Mouse (Mus musculus) neutrophil, adult 5-6 weeks (primary cell): Measurements from ENCODE around the gene Habp4. TPM values are rescaled to one million over a fixed set of nuclear protein-coding genes. Genes with fewer than 3 reads are reported as not detected.

Source experiments
- ATAC-seq: fragments of 151-379, 151-347 bp; 2 replicates; pipeline ENCODE4 v1.8.0; 2017; ENCODE audit warnings: mild to moderate bottlenecking, moderate TSS enrichment; ENCODE audit not compliant: insufficient number of reproducible peaks, poor library complexity, low FRiP score, severe bottlenecking; ENCODE audit errors: extremely low read depth
- total RNA-seq: library from RNA; stranded (forward); fragments of 200-1000 nt; gene quantifications from 2 replicates; pipeline ENCODE4 v1.2.3, GENCODE M21; 2017

Gene Habp4
- 10.1 and 15.2 TPM in 2 replicates for total RNA-seq

DNA sequence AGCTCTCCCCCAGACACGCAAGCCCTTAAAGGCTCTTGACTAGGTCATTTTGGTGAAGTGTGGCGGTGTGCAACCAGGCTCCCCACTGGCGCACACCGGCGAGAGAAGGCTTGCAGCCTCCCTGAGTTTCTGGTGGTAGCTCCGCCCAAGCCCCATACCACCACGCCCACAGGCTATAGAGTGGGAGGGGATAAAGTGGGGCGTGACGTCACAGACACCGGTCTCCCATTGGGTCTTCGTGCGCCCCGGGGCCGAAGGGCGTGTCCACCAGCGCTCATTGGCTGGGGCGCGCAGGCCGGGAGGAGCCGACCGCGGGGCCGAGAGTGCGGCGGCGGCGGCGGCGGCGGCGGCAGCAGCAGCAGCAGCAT is at the start of gene Habp4:
Gene Habp4, plus strand, starts transcription at position 277 of the 368 bp plus-strand sequence.
- peak; percentile 99 for ATAC-seq

DNA sequence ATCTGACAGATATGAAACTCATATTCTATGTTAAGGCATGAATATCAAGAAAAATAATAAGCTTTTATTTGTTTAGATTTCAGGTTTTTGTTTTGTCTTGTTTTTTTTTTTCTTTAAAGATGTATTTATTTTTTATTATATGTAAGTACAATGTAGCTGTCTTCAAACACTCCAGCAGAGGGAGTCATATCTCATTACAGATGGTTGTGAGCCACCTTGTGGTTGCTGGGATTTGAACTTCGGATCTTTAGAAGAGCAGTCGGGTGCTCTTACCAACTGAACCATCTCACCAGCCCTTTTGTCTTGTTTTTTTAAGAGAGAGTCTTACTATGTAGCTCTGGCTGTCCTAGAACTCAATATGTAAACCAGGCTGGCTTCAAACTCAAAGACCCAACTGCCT is 44.2 kb upstream of the Habp4 start:
- no peak for ATAC-seq

- ATAC-seq, result peak; percentile 41; the same call in 1 of the 2 replicates
Observed at GRCm38 (mm10) chr13:64120760-64121159, 40.9 kb upstream of the Habp4 start.

DNA sequence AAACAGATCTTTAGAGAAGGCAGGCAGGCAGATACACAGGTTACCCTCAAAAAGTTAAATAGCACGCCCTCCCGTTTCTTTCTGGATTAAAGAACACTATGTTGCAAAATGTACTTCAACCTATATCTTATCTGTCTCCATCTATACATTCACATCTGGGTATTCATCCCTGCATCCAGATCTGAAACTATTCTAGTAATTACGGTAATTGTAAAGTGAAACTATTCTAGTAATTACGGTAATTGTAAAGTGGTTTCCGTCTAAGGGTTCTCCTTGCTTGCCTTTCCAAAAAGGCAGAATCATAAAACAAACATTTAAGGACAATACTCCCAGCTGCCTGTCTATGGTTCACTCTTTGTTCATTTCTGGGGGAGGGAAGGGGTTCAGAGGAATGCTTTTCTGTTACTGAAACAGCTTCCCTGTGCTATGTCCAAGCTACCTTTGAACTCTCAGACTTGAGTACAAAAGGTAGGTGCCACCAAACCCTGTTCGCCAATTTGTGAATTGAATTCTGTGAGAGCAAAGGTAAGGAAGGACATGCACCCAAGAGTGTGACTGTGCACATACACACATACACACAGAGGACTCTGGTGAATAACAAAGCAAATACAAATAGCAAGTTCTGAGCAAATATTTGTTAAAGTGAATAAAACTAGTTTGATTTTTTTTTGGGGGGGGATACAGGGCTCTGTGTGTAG is 38.0 kb upstream of the Habp4 start:
- no peak for ATAC-seq

GRCm38 (mm10) chr13:64124886-64125285 is 36.7 kb upstream of the Habp4 start:
- ATAC-seq, result no peak

- ATAC-seq, result no peak
Observed at GRCm38 (mm10) chr13:64126316-64126715, 35.3 kb upstream of the Habp4 start.

DNA sequence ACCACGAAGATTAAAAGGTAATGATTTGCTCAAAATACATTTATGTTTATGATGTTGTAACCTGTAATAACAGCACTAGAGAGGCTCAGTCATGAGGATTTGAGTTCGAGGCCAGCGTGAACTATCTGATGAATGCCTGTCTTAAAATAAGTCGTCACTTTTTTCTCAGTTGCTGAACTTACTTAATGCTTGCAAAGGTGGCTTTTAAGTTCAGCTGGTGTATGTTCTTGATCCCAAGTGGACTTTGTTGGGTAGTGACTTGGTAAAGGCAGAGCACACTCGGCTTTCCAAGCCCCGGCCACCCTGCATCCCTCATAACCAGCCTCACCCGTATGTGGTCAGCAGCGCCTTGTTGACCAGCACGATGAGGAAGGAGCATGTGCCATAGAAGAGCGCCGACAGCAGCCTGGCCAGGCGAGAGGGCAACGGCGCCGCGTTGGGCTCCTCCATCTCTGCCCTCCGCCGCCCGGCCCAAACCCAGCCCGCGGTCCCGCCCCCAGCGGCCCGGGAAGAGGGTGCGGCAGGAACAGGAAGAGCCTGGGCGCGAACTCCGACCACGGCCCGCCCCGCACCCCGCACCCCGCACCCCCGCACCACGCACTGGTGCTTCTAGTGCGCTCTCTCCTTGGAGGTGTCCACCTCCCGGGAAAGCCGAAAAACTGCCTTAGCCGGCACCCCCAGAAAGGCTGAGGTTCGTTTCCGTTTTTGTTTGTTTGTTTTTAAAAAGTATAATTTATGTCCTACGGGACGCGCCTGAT is 32.6 kb upstream of the Habp4 start, which contains the start of gene Slc35d2:
Gene Slc35d2, minus strand, starts transcription at position 511 of the 758 bp plus-strand sequence.
- peak; percentile 77 for ATAC-seq

GRCm38 (mm10) chr13:64129616-64130375 is 31.8 kb upstream of the Habp4 start:
- ATAC-seq, result peak; percentile 53

DNA sequence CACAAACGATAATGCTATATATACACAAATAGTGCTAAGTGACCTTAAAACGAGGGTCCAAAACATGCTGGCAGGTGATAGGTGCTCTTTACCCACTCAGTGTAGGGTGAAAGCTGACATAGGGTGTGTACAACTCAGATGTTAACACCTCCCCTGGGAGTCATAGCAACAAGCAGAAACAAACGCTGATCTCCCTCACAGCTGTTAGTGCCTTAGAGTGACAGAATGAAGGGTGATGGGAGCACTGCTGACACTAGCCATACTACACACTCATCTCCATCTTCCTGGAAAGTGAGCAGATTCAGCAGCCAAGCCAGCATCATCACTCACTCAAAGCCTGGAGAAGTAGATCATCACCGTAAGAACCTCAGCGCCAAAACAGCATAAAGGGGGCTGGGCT is 11.5 kb upstream of the Habp4 start:
- no peak for ATAC-seq

- peak; percentile 4; the same call in 1 of the 2 replicates for ATAC-seq
Observed at GRCm38 (mm10) chr13:64152241-64152669, 9.4 kb upstream of the Habp4 start.

DNA sequence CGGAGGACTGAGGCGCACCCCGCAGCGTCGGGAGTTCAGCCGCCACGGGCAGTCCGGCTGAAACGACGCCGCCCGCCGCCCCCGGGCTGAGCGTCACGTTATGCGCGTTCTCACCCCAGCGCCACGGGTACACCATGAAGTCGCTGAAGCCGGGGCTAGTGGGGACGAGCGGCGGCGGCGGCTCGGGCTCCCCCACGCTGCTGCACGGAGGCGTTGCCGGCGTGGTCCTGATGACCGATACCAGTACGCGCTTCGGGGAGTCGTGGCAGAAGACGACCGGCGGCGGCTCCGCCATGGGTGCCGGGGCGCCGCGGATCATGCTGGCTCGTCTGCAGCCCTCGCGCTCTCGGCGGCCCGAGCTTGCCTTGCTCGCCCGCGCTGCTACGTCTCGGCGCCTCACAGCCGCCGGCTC is 8.9 kb upstream of the Habp4 start:
- ATAC-seq, result no peak

- peak; percentile 89 for ATAC-seq
Observed at GRCm38 (mm10) chr13:64153083-64153682, 8.4 kb upstream of the Habp4 start, which contains the start of gene Zfp367. TSS of gene Zfp367 (minus strand) at chr13:64153202.

- no peak for ATAC-seq
Observed at GRCm38 (mm10) chr13:64153751-64154267, 7.8 kb upstream of the Habp4 start.

DNA sequence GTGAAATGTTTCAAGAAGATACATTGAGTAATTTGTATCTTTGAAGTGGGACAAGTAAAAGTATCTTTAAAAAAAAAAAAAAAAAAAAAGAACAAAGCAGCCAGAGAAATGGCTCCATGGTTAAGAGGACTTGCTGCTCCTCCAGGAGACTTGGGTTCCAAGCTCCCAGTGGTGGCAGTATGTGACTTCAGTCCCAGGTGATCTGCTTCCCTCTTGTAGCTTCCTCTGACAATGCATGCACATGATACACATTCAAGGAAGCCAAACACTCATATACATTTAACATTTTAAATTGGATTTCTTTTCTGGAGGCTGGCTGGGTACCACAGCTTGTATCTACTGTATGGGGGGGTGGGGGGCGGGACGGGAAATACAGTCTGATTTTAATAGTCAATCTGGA is 7.0 kb upstream of the Habp4 start:
- ATAC-seq, result no peak

- ATAC-seq, result no peak
Observed at GRCm38 (mm10) chr13:64155171-64155571, 6.5 kb upstream of the Habp4 start.

GRCm38 (mm10) chr13:64156966-64157365 is 4.7 kb upstream of the Habp4 start:
- no peak for ATAC-seq

DNA sequence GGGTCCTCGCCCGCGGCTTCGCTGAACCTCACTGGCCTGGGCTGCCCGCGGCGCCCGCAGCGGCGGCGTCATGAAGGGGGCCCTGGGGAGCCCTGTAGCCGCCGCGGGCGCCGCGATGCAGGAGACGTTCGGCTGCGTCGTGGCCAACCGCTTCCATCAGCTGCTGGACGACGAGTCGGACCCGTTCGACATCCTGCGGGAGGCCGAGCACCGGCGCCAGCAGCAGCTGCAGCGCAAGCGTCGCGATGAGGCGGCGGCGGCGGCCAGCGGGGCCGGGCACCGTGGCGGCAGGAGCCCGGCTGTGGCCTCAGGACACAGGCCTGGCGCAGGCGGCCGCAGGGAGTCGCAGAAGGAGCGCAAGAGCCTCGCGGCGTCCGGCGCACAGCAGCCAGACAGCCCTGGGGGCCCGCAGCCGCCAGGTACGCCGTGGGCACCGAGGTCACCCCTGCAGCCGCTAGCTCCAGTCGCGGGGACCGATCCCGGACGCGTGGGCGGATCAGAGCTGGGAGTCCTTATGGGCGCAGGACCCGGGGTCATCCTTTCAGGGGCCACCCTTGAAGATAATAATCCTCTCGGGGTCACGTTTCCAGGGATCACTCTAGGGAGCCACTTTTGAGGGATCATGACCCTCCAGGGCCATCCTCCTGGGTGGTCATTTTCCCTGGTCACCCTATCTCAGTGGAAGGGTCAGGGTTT is 440 bp downstream of the Habp4 start:
- no peak for ATAC-seq

DNA sequence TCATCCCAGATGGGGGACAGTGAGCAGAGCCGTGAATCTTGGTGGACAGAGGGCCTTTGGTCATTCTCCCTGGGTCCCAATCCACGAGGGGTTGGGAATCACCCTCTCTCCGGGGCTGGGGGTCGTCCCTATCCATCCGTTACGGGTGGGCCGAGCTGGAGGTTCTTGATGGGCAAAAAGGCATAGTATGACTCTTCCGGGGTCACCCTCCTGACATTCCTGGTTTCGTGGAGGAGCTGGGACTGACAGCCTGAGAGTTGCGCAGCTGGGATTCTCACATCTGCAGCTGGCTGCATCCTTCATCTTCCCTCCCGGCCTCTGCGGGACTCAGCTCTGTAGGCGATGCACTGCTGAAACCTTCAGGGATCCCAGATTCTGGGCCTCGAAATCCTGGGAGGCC is 1.0 kb downstream of the Habp4 start:
- no peak for ATAC-seq
